Mouse (Mus musculus) CD4-positive naive resting alpha-beta T cell, adult 57 days (primary cell): ENCODE results near the gene Bckdhb. TPM values are rescaled to one million over a fixed set of nuclear protein-coding genes. Genes with fewer than 3 reads are reported as not detected.

ENCODE experiments used
- total RNA-seq: library from RNA; stranded (reverse); gene quantifications from one replicate; pipeline ENCODE4 v1.2.4, GENCODE M21; 2023

The Bckdhb gene
- total RNA-seq = 16.1 TPM

GRCm38 (mm10) chr9:83924878-83925687 lies at the start of gene Bckdhb:
Bckdhb (plus strand) TSS chr9:83925145.

Other genes with a start within 250 kb of the Bckdhb start
- not detected for gene Elovl4, start 118.9 kb upstream of the Bckdhb start, total RNA-seq
- gene Ttk, start 90.5 kb upstream of the Bckdhb start, total RNA-seq = not detected